Mouse (Mus musculus): ENCODE measurements around the gene Dgat2l6.

Dgat2l6 gene

DNA sequence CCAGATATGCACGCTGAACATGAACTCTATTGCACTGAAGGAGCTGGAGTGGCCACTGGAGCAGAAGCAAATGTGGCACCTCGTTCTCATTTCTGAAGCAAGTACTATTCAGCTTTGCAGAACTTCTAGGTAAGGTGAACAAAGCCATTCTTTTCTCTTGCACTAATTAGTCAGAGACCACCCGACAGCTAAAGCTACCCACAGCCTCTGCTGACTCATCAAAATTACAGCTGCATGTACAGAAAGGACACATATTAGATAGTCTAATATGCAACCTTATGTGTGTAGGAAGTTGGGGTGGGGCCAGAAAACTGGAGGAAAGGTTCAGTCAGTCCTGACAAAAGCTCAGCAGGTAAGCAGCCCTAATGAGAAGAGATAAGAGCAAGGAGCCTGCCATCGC, at the start of gene Dgat2l6:
Gene Dgat2l6 (plus strand): TSS at position 368 of the 400 bp plus-strand sequence.
- DNase-seq (ENCODE audit: low read depth in 2 of 2, low spot score in 2 of 2), result no peak

DNA sequence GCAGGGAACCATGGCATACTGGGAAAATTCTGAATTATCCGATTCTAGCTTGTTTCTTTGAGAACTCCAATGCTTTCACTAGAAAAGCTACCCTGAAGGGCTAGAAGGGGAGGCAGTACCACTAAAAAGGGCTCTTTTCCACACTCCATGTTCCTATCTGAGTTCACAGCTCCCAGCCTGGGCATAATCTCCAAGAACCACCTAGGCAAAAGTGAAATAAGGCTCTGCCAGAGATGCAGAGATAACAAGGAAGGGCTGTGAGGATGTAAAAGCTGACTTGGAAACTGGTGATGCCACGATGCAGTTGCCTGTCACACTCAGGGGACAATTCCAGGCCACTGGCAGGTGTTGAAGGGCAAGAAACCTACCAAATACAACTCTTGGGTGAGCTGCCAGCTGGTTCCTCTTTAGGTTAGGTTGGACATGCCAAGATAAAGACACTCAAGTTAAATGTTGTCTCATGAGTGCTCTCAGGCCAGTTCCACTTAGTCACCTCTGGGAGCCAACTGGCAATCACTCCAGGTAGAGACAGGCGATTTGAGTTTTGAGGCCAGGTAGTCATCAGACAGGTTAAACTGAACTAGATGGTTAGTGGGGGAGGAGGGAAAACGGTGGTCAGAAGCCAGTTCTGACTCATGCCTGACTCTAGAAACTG, 48.9 kb upstream of the Dgat2l6 start:
- no peak for DNase-seq (ENCODE audit: low read depth in 2 of 2, low spot score in 2 of 2)

DNA sequence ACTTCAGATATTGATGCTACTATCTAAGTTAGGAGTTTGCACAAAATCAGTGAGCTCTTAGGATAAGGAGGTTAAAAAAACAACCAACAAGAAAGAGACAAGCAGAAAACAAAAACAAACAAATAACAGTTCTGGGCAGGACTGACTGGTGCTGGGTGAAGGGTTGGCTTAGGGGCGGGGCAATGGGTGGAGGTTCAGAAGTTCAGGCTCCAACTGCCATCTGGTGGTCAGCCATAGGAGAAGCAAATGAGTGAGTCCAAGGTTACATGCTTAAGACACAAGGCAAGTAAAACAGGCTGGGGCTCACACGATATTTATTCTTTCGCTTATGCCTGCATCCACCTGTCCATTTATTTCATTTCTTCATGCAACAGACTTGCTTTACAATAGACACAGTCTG, 44.3 kb upstream of the Dgat2l6 start:
- DNase-seq (ENCODE audit: low read depth in 2 of 2, low spot score in 2 of 2), result peak; percentile 14 to 38

DNA sequence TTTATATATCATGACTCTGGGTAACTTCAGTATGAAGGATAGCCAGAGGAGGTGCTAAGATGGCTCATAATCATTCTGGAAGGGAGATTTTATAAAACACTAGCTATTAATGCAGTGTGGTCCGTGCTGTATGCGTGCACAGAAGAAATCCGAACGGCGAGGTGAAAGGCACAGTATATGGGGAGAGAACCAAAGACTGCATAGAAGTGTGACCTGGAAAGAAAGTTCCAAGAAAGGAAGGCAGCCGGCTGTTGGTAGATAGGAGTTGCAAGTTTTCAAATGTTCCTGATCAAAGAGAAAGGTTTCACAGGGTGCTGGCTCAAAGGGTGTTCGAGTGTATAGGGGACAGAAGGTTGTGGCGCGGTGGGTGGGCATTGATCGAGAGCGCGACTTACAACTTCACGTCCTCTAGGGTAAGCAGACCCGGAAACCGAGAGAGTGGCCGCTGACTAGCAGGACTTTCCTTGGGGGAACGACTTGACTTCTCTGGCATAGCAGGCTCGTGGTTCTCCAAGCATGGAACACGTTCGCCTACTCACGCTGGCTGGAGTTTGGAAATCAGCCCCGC, 31.1 kb upstream of the Dgat2l6 start:
- DNase-seq (ENCODE audit: low read depth in 2 of 2, low spot score in 2 of 2), result no peak

DNA sequence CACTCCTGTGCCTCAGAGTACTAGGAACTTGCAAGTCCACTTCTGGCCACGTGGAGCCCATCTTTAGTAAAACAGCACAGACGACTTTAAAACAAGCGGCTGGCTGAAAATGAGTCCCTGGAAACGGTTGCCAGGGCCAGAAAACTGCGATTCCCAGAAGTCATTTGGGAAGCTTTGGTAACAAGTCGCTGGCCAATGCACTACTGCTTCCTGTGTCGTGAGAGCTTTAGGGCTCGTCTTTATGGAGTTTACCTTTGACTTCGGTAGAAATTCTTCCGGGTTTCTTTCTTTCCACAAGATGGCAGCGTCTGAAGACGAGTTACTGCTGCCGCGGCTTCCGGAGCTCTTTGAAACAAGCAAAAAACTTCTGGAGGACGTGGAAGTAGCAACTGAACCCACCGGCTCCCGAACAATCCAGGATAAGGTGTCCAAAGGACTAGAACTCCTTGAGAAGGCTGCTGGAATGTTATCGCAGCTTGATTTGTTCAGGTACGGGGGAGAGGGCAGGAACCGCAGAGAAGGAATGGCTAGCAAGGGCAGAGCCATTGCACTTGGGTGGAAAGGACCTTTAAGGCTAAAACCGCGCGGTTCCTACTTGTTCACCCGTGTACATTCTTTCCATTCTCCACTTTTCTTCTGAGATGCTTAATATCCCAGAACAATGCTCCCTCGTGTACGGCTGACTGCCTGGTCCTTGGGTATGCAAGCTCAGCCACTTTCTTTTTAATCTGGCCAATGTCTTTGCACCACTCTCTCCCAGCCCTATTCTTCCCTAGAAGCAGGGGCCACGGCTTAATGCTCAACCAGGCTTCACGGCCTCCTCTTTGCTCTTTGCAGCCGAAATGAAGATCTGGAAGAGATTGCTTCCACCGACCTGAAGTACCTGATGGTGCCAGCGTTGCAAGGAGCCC, 30.3 kb upstream of the Dgat2l6 start, which contains the start of gene Igbp1:
Gene Igbp1 (plus strand): TSS at position 224 of the 911 bp plus-strand sequence.
- peak; percentile 57 to 70 for DNase-seq (ENCODE audit: low read depth in 2 of 2, low spot score in 2 of 2)

DNA sequence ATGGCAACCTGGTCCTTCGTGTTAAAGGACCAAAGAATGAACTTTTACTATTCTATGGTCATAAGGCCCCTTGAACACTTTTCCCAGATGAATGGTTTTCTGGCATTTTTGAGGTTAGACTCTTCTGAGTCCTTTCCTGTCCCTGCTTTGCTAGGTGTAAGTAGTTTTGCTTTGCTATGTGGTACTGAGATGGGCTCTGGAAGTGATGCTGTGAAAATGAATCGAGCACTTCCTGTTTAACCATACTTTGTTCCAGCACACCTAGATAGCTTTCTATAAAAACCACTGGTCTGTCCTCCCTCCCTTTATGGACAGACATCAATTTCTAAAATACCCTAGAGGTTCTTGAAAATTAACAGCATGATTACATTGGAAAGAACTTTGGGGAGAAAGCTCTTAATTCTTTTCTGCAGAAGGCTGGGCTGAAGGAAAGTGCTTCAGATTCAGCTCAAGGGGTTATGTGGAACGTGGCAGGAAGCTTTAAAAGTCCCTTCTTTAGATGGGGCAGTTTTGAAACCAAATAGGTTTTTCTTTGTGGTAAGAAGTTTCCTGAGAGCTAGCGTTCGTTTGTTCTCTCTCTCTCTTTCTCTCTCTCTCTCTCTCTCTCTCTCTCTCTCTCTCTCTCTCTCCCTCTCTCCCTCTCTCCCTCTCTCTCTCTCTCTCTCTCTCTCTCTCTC, 20.3 kb upstream of the Dgat2l6 start:
- no peak for DNase-seq (ENCODE audit: low read depth in 2 of 2, low spot score in 2 of 2)

DNA sequence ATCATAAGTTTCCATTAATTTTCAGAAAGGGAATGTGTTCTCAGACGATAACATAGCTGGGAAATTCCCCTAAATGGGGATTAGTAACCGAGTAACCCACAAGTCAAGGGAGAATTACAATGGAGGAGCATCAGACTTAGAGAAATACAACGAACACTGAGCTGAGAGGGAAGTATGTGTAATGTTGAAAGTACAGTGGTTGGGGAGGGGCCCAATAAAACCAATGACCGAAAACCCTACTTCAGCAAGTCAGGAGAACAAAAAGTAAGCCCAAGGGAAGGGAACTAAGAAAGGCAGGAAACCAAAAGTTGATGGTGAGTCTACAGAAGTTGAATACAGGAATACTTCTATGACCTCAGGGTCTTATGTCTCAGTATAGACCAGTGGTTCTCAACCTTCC, 16.5 kb upstream of the Dgat2l6 start:
- DNase-seq (ENCODE audit: low read depth in 2 of 2, low spot score in 2 of 2), result no peak

DNA sequence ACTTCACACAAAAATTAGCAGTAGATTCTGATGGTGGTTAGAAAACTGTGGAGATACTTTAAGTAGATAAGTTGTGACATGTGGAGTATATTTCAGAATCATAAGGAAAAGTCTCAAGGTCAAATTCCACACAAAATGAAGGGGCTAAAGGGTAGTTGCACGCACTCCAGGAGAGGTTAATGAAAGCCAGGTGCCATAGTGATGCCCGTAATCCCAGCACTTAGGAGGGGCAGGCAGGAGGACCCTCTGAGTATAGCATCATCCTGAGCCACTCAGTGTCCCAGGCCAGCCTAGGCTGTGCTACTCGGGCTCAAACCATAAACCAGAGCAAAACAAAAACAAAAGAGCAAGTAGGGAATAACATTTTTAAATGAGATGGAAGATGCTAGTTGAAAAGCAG, 14.7 kb upstream of the Dgat2l6 start:
- DNase-seq (ENCODE audit: low read depth in 2 of 2, low spot score in 2 of 2), result no peak

DNA sequence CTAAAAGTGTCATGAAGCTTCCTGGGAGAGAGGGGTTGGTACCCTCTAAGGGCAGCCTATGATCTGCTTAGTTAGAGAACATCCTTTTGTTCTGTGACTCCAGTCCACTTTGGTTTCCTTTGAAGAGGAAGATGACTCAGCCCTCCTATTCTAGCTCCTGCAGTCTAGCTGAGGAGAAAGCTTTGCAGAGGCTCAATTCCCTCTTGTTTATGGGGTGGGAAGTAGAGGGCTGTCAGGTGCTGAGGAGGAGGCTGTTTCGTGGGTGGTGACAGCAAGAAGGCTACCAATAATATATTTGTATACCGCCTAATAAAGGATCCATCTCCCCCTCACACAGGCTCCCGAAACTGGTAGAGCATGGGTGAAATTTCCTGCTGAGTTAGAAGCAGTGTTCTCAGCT, 8.0 kb upstream of the Dgat2l6 start:
- no peak for DNase-seq (ENCODE audit: low read depth in 2 of 2, low spot score in 2 of 2)

DNA sequence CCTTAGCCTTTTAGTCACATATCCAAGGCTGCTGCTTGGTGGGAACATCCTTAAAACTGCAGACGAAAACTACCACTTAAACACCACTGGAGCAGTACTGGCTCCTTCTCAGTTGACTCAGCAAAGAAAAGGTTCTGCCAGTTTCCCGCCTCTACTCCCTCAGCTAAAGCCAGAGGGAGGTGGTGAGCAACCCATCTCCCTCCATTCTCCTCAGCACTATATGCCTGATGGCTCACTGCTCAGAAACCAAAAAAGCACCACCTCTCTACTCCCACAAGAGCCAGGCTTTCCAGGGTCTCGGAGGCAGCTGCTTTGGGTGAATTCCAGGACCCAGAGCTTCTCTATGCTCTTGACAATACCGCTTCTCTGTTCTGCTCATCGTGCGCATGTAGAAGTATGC, 7.0 kb upstream of the Dgat2l6 start:
- no peak for DNase-seq (ENCODE audit: low read depth in 2 of 2, low spot score in 2 of 2)

DNA sequence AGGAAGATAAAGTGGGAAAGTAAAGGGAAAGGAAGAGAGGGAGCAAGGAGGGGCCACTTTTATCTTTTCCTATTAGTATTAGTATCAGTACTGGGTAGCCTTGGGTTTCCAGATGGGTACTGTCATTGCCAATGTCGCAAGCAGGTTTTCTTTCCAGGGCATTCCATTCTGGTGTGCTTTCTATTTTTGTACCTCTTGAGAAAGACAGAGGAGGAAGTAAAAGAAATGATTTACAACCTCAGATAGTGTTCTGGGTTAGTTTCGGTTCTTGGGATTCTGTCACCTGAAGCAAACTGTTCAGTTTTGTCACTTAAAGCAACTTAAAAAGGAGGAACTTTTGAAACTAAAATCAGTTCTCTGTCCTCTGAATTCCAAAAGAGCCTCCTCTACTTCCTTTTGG, 6.1 kb upstream of the Dgat2l6 start:
- DNase-seq (ENCODE audit: low read depth in 2 of 2, low spot score in 2 of 2), result no peak

DNA sequence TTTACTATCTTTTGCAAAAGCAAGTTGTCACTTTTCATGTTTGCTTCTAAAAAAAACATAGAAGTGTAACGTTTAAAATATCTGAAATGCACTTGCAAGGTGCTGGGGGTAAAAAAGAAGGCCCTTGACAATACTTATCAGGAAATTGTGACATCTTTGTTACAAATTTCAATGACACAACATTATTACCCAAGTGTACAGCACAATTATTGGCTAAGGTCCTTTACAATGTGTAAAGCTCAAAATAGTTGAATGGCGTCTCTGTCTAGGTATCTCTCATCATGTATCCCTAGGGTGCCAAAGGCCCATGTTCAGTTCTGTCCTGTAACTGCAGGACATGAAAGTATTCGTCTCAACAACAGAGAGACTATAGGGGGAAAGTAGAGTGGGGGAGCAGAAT, 31.4 kb downstream of the Dgat2l6 start:
- no peak for DNase-seq (ENCODE audit: low read depth in 2 of 2, low spot score in 2 of 2)

DNA sequence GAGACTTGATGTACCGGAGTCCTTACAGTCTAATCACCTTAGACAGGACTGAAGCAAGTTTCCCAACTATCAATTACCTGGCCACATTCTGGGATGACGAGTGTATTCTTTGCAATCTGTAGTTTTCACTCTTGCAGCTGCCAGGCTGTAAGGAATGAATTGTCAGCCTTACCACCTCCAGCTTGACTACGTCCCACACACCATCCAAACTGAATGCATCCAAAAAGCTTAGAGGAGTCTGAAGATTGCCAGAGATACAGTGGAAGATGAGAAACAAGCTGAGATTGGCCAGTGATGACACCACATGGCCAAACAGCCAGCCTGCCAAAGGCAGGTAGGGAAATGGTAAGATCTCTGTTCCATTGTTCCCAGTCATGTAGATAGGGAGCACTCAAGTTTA, 41.1 kb downstream of the Dgat2l6 start:
- no peak for DNase-seq (ENCODE audit: low read depth in 2 of 2, low spot score in 2 of 2)

DNA sequence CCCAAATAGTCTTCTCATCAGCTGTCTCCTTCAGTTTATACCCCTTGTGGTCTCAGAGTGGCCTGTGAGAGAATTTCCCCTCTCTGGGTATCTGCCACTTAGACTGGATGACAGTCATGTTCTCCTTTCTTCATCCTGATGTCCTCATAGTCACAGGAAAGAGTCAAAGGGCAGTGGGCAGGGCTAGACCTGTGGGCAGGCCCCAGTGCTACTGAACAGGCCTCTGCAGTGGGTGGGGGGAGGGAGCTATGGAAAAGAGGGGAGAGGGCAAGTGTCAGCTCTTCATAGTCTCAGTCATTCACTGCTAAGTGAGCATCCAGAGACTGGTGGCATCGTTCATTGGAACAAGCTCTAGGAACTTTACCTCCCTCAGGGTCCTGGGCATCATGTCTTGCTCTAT, 47.3 kb downstream of the Dgat2l6 start, which contains the start of gene Awat1:
Gene Awat1 (plus strand): TSS at position 301 of the 400 bp plus-strand sequence.
- DNase-seq (ENCODE audit: low read depth in 2 of 2, low spot score in 2 of 2), result no peak

DNA sequence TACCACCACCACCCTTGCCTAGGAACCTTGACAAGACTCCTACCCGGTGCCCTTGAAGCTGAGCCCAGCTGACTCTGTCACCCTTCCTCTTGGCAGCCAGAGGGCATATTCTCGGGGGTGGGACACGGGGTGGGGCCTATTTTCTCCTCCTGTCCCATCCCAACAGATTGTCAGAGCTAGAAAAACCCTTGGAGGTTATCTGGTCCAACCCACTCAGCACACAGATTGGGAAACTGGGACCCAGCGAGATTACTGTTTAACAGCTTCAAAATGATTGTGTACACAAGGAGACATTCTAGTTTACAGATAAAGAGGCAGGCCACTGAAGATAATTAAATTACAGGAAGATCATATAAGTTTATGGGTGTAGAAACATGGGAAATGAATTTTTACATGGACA, 70.2 kb downstream of the Dgat2l6 start, which contains the start of gene P2ry4:
Gene P2ry4 (minus strand): TSS at position 79 of the 400 bp plus-strand sequence.
- no peak for DNase-seq (ENCODE audit: low read depth in 2 of 2, low spot score in 2 of 2)

All from CD8-positive naive resting alpha-beta T cell, adult 2 months (primary cell).